Mouse (Mus musculus) heart, adult 11 months (tissue): Measurements from ENCODE around the gene Hist1h2aa.
A peak's percentile ranks its signal among the peaks of the same experiment; 100 is the strongest.

Experiments used
- DNase-seq: peaks from one replicate; pipeline ENCODE4 v3.0.0; 2022

Hist1h2aa gene

DNA sequence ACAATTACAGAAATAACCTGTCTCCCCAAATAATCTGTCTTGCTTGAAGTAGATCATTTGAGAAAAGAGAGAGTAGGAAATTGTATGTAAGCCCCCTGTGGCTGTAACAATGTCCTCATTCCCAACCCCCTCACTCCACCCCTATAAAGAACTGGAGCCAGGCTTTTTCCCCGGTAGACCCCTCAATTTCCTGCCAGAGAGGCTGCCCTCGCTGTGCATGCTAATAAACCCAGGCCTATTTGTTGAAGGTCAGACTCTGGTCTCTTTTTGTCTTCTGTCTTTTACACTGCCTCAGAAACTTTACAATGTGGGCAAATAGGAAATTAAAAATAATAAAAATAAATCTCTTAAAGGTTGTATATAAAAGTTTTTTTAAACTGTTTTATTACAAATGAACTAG, 12.0 kb downstream of the Hist1h2aa start:
- DNase-seq, result no peak

- peak; percentile 84 for DNase-seq
Observed at GRCm38 (mm10) chr13:23949484-23950246, 15.4 kb downstream of the Hist1h2aa start.

DNA sequence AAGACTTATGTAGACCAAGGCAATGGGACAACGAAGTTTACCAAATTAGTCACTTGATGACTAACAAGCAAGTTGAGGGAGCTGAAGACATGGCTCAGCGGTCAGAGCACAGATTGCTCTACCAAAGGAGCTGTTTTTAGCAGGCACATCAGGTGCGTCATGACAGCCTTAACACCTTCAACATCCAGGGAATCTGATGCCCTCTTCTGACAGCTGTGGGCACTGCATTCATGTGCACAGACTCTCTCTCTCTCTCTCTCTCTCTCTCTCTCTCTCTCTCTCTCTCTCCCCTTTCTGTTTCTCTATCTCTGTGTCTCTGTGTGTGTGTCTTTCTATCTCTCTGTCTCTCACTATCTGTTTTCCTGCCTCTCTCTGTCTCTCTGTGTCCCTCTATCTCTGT, 16.7 kb downstream of the Hist1h2aa start:
- peak; percentile 39 for DNase-seq

GRCm38 (mm10) chr13:23959776-23960175, 25.5 kb downstream of the Hist1h2aa start:
- DNase-seq, result peak; percentile 30

- no peak for DNase-seq
Observed at GRCm38 (mm10) chr13:23964909-23965308, 30.6 kb downstream of the Hist1h2aa start.

GRCm38 (mm10) chr13:23971870-23972269, 37.6 kb downstream of the Hist1h2aa start:
- peak; percentile 59 for DNase-seq

GRCm38 (mm10) chr13:23972271-23972670, 38.0 kb downstream of the Hist1h2aa start:
- DNase-seq, result peak; percentile 51
